ENCODE assay signal across 21 mouse cellular contexts in the genomic region with DNA sequence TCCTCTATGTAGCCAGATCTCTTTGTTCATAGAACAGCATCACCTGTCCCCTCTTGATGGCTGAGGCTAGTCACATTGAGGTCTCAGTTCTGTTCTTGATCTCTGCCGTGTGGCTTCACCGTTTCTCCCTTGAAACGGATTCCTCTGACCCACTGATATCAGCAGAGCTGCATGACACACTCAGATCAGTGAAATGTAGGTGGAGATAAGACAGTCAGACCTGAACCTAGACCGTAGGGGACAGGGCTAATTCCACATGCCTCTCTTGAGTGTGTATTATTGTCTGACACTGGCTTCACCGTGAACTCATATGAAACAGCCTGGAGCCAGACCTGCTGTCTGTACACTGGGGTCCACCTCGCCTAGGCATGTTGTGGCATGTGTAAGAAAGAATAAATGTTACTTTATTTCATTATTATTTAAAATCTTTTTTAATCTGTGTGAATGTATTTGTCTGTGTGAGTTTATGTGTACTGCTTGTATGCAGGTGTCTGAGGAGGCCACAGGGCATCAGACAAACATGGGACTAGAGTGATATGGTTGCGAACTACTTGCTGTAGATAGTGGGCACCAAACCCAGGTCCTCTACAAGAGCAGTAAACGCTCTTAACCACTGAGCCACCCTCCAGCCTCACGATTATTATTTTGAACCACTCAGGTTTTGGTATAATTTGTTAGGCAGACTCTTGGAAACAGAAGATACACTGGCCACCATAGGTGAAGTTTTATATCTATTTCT. TPM values are rescaled to one million over a fixed set of nuclear protein-coding genes. Genes with fewer than 3 reads are reported as not detected.
"Had no signal": no experiment of that assay in that cellular context is flagged by ENCODE, and none has a peak within 500 bp of the region (broad histone marks: within the 10 kb centered on the region; RNA-seq: fewer than 3 reads in every experiment).

No protein-coding gene starts in this region.

- H3K27me3 ChIP-seq: midbrain, embryonic 13.5 days; neural tube, embryonic 13.5 days; stomach, embryonic 15.5 days had no signal

- ATAC-seq: intestine, postnatal 0 days; midbrain, embryonic 13.5 days; midbrain, embryonic 16.5 days had no signal

- H3K4me2 ChIP-seq: limb, embryonic 12.5 days; limb, embryonic 15.5 days; midbrain, embryonic 13.5 days; neural tube, embryonic 13.5 days; stomach, embryonic 15.5 days had no signal

- H3K4me1 ChIP-seq: limb, embryonic 12.5 days; limb, embryonic 15.5 days; stomach, embryonic 15.5 days had no signal

- H3K4me3 ChIP-seq: limb, embryonic 12.5 days; limb, embryonic 15.5 days; midbrain, embryonic 10.5 days; midbrain, embryonic 13.5 days; myocyte; neural tube, embryonic 13.5 days; stomach, embryonic 15.5 days had no signal

- H3K9ac ChIP-seq: limb, embryonic 12.5 days; limb, embryonic 15.5 days; midbrain, embryonic 13.5 days; neural tube, embryonic 13.5 days; stomach, embryonic 15.5 days had no signal

- DNase-seq: kidney, adult 2 months; kidney, postnatal 25 days; layer of hippocampus, postnatal 36 days; left cerebral cortex, postnatal 4 days; lung, adult 2 months; lung, postnatal 14 days; lung, postnatal 4 days; retina, postnatal 1 day; right cerebral cortex, postnatal 25 days; spleen, adult 18-20 months; thymus, postnatal 25 days had no signal

- H3K36me3 ChIP-seq: limb, embryonic 12.5 days; limb, embryonic 15.5 days; midbrain, embryonic 10.5 days; midbrain, embryonic 13.5 days; neural tube, embryonic 13.5 days; stomach, embryonic 15.5 days had no signal

- H3K27ac ChIP-seq: kidney, postnatal 0 days; limb, embryonic 12.5 days; limb, embryonic 15.5 days; midbrain, embryonic 10.5 days; midbrain, embryonic 13.5 days; neural tube, embryonic 13.5 days; stomach, embryonic 15.5 days had no signal

- H3K9me3 ChIP-seq: limb, embryonic 12.5 days; limb, embryonic 15.5 days; midbrain, embryonic 10.5 days; midbrain, embryonic 13.5 days; neural tube, embryonic 13.5 days; stomach, embryonic 15.5 days had no signal

RNA-seq across cellular contexts. Expression of a gene that starts 42.8 kb away (rescaled TPM):
- polyA plus RNA-seq: midbrain, embryonic 16.5 days; neural tube, embryonic 13.5 days had no signal
